Mouse (Mus musculus): ENCODE measurements around the gene Fgf12.

Fgf12 gene

GRCm38 (mm10) chr16:28610940-28611339, 141.9 kb downstream of the Fgf12 start:
- DNase-seq (ENCODE audit: low read depth) = peak; percentile 14

GRCm38 (mm10) chr16:28603155-28603554, 149.7 kb downstream of the Fgf12 start:
- no peak for DNase-seq (ENCODE audit: low read depth)

GRCm38 (mm10) chr16:28601723-28602122, 151.1 kb downstream of the Fgf12 start:
- DNase-seq (ENCODE audit: low read depth) = no peak

GRCm38 (mm10) chr16:28596112-28596511, 156.8 kb downstream of the Fgf12 start:
- no peak for DNase-seq (ENCODE audit: low read depth)

- peak; percentile 71 for DNase-seq (ENCODE audit: low read depth)
Measured at GRCm38 (mm10) chr16:28593075-28593915, 159.6 kb downstream of the Fgf12 start.

- DNase-seq (ENCODE audit: low read depth) = no peak
Measured at GRCm38 (mm10) chr16:28592466-28592865, 160.4 kb downstream of the Fgf12 start.

GRCm38 (mm10) chr16:28591583-28591982, 161.3 kb downstream of the Fgf12 start:
- DNase-seq (ENCODE audit: low read depth) = no peak

GRCm38 (mm10) chr16:28572212-28572611, 180.7 kb downstream of the Fgf12 start:
- no peak for DNase-seq (ENCODE audit: low read depth)

- DNase-seq (ENCODE audit: low read depth) = no peak
Measured at GRCm38 (mm10) chr16:28564716-28565217, 188.1 kb downstream of the Fgf12 start.

- peak; percentile 16 for DNase-seq (ENCODE audit: low read depth)
Measured at GRCm38 (mm10) chr16:28564075-28564715, 188.7 kb downstream of the Fgf12 start.

- no peak for DNase-seq (ENCODE audit: low read depth)
Measured at GRCm38 (mm10) chr16:28562847-28563246, 190.0 kb downstream of the Fgf12 start.

- no peak for DNase-seq (ENCODE audit: low read depth)
Measured at GRCm38 (mm10) chr16:28555219-28555618, 197.6 kb downstream of the Fgf12 start.

- no peak for DNase-seq (ENCODE audit: low read depth)
Measured at GRCm38 (mm10) chr16:28539423-28539822, 213.4 kb downstream of the Fgf12 start.

GRCm38 (mm10) chr16:28517596-28518524, 235.0 kb downstream of the Fgf12 start:
- DNase-seq (ENCODE audit: low read depth) = peak; percentile 68

- DNase-seq (ENCODE audit: low read depth) = no peak
Measured at GRCm38 (mm10) chr16:28512446-28512845, 240.4 kb downstream of the Fgf12 start.

- no peak for DNase-seq (ENCODE audit: low read depth)
Measured at GRCm38 (mm10) chr16:28511413-28511812, 241.5 kb downstream of the Fgf12 start.

- DNase-seq (ENCODE audit: low read depth) = no peak
Measured at GRCm38 (mm10) chr16:28497971-28498607, 254.8 kb downstream of the Fgf12 start.

- DNase-seq (ENCODE audit: low read depth) = no peak
Measured at GRCm38 (mm10) chr16:28491711-28492110, 261.2 kb downstream of the Fgf12 start.

- DNase-seq (ENCODE audit: low read depth) = peak; percentile 65
Measured at GRCm38 (mm10) chr16:28490515-28490914, 262.4 kb downstream of the Fgf12 start.

GRCm38 (mm10) chr16:28484920-28485319, 267.9 kb downstream of the Fgf12 start:
- no peak for DNase-seq (ENCODE audit: low read depth)

- DNase-seq (ENCODE audit: low read depth) = no peak
Measured at GRCm38 (mm10) chr16:28479022-28479421, 273.8 kb downstream of the Fgf12 start.

- DNase-seq (ENCODE audit: low read depth) = no peak
Measured at GRCm38 (mm10) chr16:28476651-28477050, 276.2 kb downstream of the Fgf12 start.
